Mouse (Mus musculus) intestine, embryonic 16.5 days (tissue): ENCODE measurements at regions not wholly inside any gene's neighbourhood (a gene's known extent, or its start where the extent isn't known, plus 50 kb on each side); places are given as distances from the start of the nearest gene placed in this dataset.

Experiments
- ATAC-seq: fragments of 200-750 bp; cut with Nextera tagmentation; 2 replicates; pipeline ENCODE4 v1.8.0; 2017; ENCODE audit warnings: moderate TSS enrichment, moderate library complexity
- H3K27ac ChIP-seq: fragments of 300-500 bp; sonication (generic); 2 replicates; pipeline ENCODE4 v1.5.1; 2014; ENCODE audit warnings: mild to moderate bottlenecking, low read length
- H3K27me3 ChIP-seq: fragments of 300-500 bp; sonication (generic); replicated peaks from 2 replicates; pipeline ENCODE4 v1.6.1; 2014; ENCODE audit warnings: low read length, control low read depth, mixed read lengths; ENCODE audit not compliant: control insufficient read depth, insufficient read depth
- H3K36me3 ChIP-seq: fragments of 300-500 bp; sonication (generic); 2 replicates; pipeline ENCODE4 v1.6.1; 2014; ENCODE audit warnings: low read length, control low read depth; ENCODE audit not compliant: control insufficient read depth, insufficient read depth
- H3K4me1 ChIP-seq: fragments of 300-500 bp; sonication (generic); 2 replicates; pipeline ENCODE4 v1.6.1; 2014; ENCODE audit warnings: low read length, control low read depth, mixed read lengths; ENCODE audit not compliant: control insufficient read depth, insufficient read depth
- H3K4me2 ChIP-seq: fragments of 300-500 bp; sonication (generic); 2 replicates; pipeline ENCODE4 v1.6.1; 2014; ENCODE audit warnings: low read depth, low read length, control low read depth
- H3K4me3 ChIP-seq: fragments of 300-500 bp; sonication (generic); 2 replicates; pipeline ENCODE4 v1.5.1; 2014; ENCODE audit warnings: mild to moderate bottlenecking, low read length
- H3K9ac ChIP-seq: fragments of 300-500 bp; sonication (generic); 2 replicates; pipeline ENCODE4 v1.6.1; 2014; ENCODE audit warnings: low read depth, low read length
- H3K9me3 ChIP-seq: fragments of 300-500 bp; sonication (generic); 2 replicates; pipeline ENCODE4 v1.6.1; 2016; ENCODE audit warnings: low read length, control low read depth; ENCODE audit not compliant: control insufficient read depth
- WGBS: fragments of 180-500 bp; shearing (Covaris S2); extraction: QIAGEN DNeasy Blood & Tissue Kit; methylation state at CpG from one replicate; pipeline ENCODE4 v1.1.7; 2014; 5-methylcytosine and 5-hydroxymethylcytosine counted together

DNA sequence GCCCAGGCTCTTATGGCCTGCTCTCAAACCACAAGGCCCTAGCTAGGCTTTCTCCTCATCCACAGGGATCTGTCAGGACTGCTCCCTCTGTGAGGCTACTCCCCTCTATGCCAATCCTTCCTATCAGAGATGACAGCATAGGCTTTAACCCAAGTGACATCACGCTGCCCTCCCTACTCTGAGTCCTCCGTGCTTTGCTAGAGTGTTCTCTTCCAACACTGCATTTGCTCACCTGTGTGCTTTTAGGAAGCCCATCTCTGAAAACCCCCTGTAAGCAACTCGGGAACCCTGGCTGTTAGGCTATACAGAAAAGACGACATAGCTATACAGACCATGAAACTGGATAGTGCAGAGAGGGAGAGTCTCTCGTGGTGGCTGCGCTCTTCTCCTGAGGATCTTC, 216.3 kb upstream of the Mkln1 start:
- Histone ChIP-seq H3K4me1 (0 out of 2 replicates have a peak, but pooled peaks cover 3% of the 10 kb centered on the region), H3K27ac (no peak overlapping the region), H3K27me3 (no peaks in the 10 kb centered on the region), H3K36me3 (no peaks in the 10 kb centered on the region), H3K9me3 (no peaks in the 10 kb centered on the region), H3K4me3 (no peak overlapping the region), H3K9ac (no peak overlapping the region), H3K4me2 (no peak overlapping the region)
- WGBS: 81% methylated on average over 6 of the region's 6 CpGs
- no peak for ATAC-seq

- no peaks in the 10 kb centered on the region for H3K27me3 ChIP-seq
- H3K9me3 ChIP-seq: no peaks in the 10 kb centered on the region
- H3K4me1 ChIP-seq: 0 out of 2 replicates have a peak, but pooled peaks cover 3% of the 10 kb centered on the region
- no peak overlapping the region for H3K9ac ChIP-seq
- no peak overlapping the region for H3K4me3 ChIP-seq
- WGBS: 26% methylated on average over 5 of the region's 5 CpGs
- no peak for ATAC-seq
- no peak overlapping the region for H3K4me2 ChIP-seq
- H3K27ac ChIP-seq: no peak overlapping the region
- H3K36me3 ChIP-seq: no peaks in the 10 kb centered on the region
Measured at GRCm38 (mm10) chr6:31183127-31183526, 215.4 kb upstream of the Mkln1 start.

DNA sequence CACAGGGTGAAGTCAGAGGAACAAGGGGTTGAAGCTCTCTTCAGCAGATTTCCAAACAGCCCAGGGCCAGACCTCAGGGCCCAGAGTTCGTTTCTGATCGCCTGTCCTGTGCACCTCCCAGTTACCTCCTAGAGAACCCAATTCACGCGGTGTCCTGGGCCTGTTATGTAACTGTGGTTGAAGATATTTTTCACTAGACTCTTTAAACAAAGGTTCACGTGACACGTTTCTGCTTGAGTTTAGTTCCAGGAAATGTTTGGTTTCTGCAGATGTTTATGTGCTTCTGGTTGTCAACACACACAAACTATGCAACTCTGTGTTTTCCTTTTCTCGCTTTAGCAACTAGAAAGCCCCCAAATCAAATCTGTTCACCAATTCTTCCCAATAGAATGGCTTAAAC, 214.0 kb upstream of the Mkln1 start:
- no peak overlapping the region for H3K4me3 ChIP-seq
- 0 out of 2 replicates have a peak, but pooled peaks cover 3% of the 10 kb centered on the region for H3K4me1 ChIP-seq
- no peak overlapping the region for H3K9ac ChIP-seq
- WGBS: 74% methylated on average over 7 of the region's 7 CpGs
- no peaks in the 10 kb centered on the region for H3K36me3 ChIP-seq
- no peak for ATAC-seq
- no peaks in the 10 kb centered on the region for H3K27me3 ChIP-seq
- no peak overlapping the region for H3K4me2 ChIP-seq
- no peak overlapping the region for H3K27ac ChIP-seq
- no peaks in the 10 kb centered on the region for H3K9me3 ChIP-seq

GRCm38 (mm10) chr6:31185151-31185550, 213.4 kb upstream of the Mkln1 start:
- ATAC-seq: no peak
- Histone ChIP-seq H3K27me3 (no peaks in the 10 kb centered on the region), H3K9me3 (no peaks in the 10 kb centered on the region), H3K9ac (no peak overlapping the region), H3K4me2 (no peak overlapping the region), H3K4me1 (0 out of 2 replicates have a peak, but pooled peaks cover 3% of the 10 kb centered on the region), H3K4me3 (no peak overlapping the region), H3K36me3 (no peaks in the 10 kb centered on the region), H3K27ac (no peak overlapping the region)
- WGBS: 77% methylated on average over 2 of the region's 2 CpGs

- no peaks in the 10 kb centered on the region for H3K9me3 ChIP-seq
- no peak overlapping the region for H3K27ac ChIP-seq
- H3K4me1 ChIP-seq: 0 out of 2 replicates have a peak, but pooled peaks cover 1% of the 10 kb centered on the region
- no peak for ATAC-seq
- H3K27me3 ChIP-seq: no peaks in the 10 kb centered on the region
- no peaks in the 10 kb centered on the region for H3K36me3 ChIP-seq
- no peak overlapping the region for H3K4me2 ChIP-seq
- WGBS: 58% methylated on average over 1 of the region's 1 CpGs
- no peak overlapping the region for H3K9ac ChIP-seq
- no peak overlapping the region for H3K4me3 ChIP-seq
Measured at GRCm38 (mm10) chr6:31188066-31188465, 210.5 kb upstream of the Mkln1 start.

- no peaks in the 10 kb centered on the region for H3K9me3 ChIP-seq
- no peaks in the 10 kb centered on the region for H3K36me3 ChIP-seq
- no peaks in the 10 kb centered on the region for H3K4me1 ChIP-seq
- H3K9ac ChIP-seq: no peak overlapping the region
- no peak overlapping the region for H3K27ac ChIP-seq
- no peak overlapping the region for H3K4me2 ChIP-seq
- 0 out of 2 replicates have a peak, but pooled peaks have one; percentile 23 for ATAC-seq
- no peaks in the 10 kb centered on the region for H3K27me3 ChIP-seq
- WGBS: 59% methylated on average over 7 of the region's 7 CpGs
- H3K4me3 ChIP-seq: no peak overlapping the region
Measured at GRCm38 (mm10) chr6:31189060-31189459, 209.5 kb upstream of the Mkln1 start.

- no peak overlapping the region for H3K9ac ChIP-seq
- no peaks in the 10 kb centered on the region for H3K4me1 ChIP-seq
- no peak overlapping the region for H3K4me3 ChIP-seq
- no peak overlapping the region for H3K4me2 ChIP-seq
- H3K36me3 ChIP-seq: no peaks in the 10 kb centered on the region
- WGBS: 44% methylated on average over 5 of the region's 5 CpGs
- no peak for ATAC-seq
- no peaks in the 10 kb centered on the region for H3K9me3 ChIP-seq
- no peak overlapping the region for H3K27ac ChIP-seq
- no peaks in the 10 kb centered on the region; the same call in 1 of the 2 replicates for H3K27me3 ChIP-seq
Measured at GRCm38 (mm10) chr6:31190070-31190469, 208.5 kb upstream of the Mkln1 start.

GRCm38 (mm10) chr6:31190628-31191373, 207.7 kb upstream of the Mkln1 start:
- Histone ChIP-seq H3K4me3 (no peak overlapping the region), H3K4me2 (no peak overlapping the region), H3K36me3 (no peaks in the 10 kb centered on the region), H3K9ac (no peak overlapping the region), H3K4me1 (no peaks in the 10 kb centered on the region), H3K27me3 (no peaks in the 10 kb centered on the region; the same call in 1 of the 2 replicates), H3K9me3 (no peaks in the 10 kb centered on the region), H3K27ac (no peak overlapping the region)
- 38% methylated on average over 5 of the region's 5 CpGs for WGBS
- no peak for ATAC-seq

DNA sequence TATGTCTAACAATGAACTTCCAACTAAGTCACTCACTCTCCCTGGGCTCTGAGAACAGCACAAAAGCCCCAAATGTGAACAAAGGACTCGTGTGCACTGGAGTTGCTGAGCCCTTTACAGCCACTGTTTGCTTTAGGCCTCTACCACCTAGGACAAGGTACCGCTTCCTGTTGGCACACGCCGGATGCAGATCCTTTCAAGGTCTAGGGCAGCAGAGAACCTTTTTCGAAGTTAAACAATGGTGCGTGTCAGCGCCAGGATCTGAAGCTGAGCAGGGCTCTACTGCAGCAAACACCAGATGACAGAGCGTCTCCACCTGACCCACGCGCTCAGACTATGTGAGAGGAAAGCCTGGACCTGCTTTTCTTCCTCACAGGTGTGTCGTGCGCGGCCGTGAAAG, 207.0 kb upstream of the Mkln1 start:
- no peak overlapping the region for H3K27ac ChIP-seq
- no peaks in the 10 kb centered on the region for H3K9me3 ChIP-seq
- H3K27me3 ChIP-seq: no peaks in the 10 kb centered on the region; the same call in 1 of the 2 replicates
- no peaks in the 10 kb centered on the region for H3K4me1 ChIP-seq
- peak; percentile 45 for ATAC-seq
- 67% methylated on average over 14 of the region's 14 CpGs for WGBS
- H3K4me3 ChIP-seq: no peak overlapping the region
- no peak overlapping the region for H3K4me2 ChIP-seq
- no peaks in the 10 kb centered on the region for H3K36me3 ChIP-seq
- no peak overlapping the region for H3K9ac ChIP-seq
